Mouse (Mus musculus) G1E (cell line): ENCODE measurements around the gene Cdh22.

Experiments
- CTCF ChIP-seq: IDR thresholded peaks from 2 replicates; pipeline ENCODE4 v1.5.1; 2012; ENCODE audit warnings: low read depth, low read length, inconsistent platforms, mixed read lengths
- GATA1 ChIP-seq: IDR thresholded peaks from 2 replicates; pipeline ENCODE4 v1.6.1; 2012; ENCODE audit warnings: borderline replicate concordance, low read length, inconsistent platforms, mixed read lengths
- GATA2 ChIP-seq: IDR thresholded peaks from 2 replicates; pipeline ENCODE4 v1.6.1; 2012; ENCODE audit warnings: low read depth, low read length, inconsistent platforms, borderline replicate concordance
- POLR2AphosphoS5 ChIP-seq: IDR thresholded peaks from 2 replicates; pipeline ENCODE4 v1.6.1; 2012; ENCODE audit warnings: low read depth, low read length, inconsistent platforms; ENCODE audit not compliant: insufficient replicate concordance
- TAL1 ChIP-seq: conservative IDR thresholded peaks from 2 replicates; pipeline ENCODE4 v1.6.1; 2012; ENCODE audit warnings: low read depth, low read length, inconsistent platforms, mixed read lengths

DNA sequence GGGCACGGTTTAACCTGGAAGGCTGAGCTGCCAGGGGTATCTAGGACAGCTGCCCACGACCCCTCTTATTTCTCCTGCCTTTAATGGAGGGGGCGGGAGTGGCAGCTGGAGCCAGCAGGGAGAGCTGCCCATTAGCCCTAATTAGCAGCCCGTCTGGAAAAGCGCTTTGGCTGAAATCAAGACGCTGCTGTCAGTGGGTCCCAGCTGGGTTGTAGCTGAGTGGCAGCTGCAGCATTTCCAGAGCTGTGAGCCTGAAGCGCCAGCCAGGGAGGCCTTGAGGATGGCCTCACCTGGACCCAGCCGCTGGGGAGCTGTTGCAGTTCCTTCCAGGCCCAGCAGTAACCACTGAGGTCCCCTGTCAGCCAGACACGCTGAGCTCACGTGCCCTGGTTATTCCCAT, 138.3 kb downstream of the Cdh22 start:
- no peak for TF ChIP-seq CTCF
- no peak for TF ChIP-seq GATA1
- no peak for TF ChIP-seq POLR2AphosphoS5
- TF ChIP-seq TAL1 = no peak
- no peak for TF ChIP-seq GATA2
